Mouse (Mus musculus): ENCODE measurements around the gene Slf2. TPM values are rescaled to one million over a fixed set of nuclear protein-coding genes. Genes with fewer than 3 reads are reported as not detected.

Gene Slf2
- polyA plus RNA-seq, 1 experiment from 2014 or later = 7.5 TPM

- H3K4me1 ChIP-seq (ENCODE audit: insufficient read depth) = no peaks in the 10 kb centered on the region
- H3K9ac ChIP-seq (replicated peaks) = no peak overlapping the region
- H3K36me3 ChIP-seq (replicated peaks; ENCODE audit: insufficient read depth, low read length) = no peaks in the 10 kb centered on the region
- H3K4me3 ChIP-seq (ENCODE audit: low read depth, low read length) = no peak overlapping the region
- H3K9me3 ChIP-seq (ENCODE audit: low read length) = no peaks in the 10 kb centered on the region
- no peak overlapping the region for H3K4me2 ChIP-seq (ENCODE audit: low read depth, low read length)
- H3K27ac ChIP-seq (ENCODE audit: low read depth) = no peak overlapping the region
- TF ChIP-seq EP300 (IDR thresholded peaks at IDR 0.05; ENCODE audit: low read depth) (no peak), CTCF (IDR thresholded peaks at IDR 0.05; ENCODE audit: low read depth) (no peak)
- ATAC-seq (no peak), DNase-seq (no peak)
- H3K27me3 ChIP-seq (ENCODE audit: insufficient read depth, low read length) = peaks cover 30% of the 10 kb centered on the region
- WGBS (ENCODE audit: insufficient replicate concordance) = 63% methylated on average over 15 of the region's 15 CpGs
These were observed 39.5 kb upstream of the Slf2 start for GRCm38 (mm10) chr19:44891446-44891845.

GRCm38 (mm10) chr19:44893231-44893871, 37.6 kb upstream of the Slf2 start:
- Histone ChIP-seq H3K36me3 (replicated peaks; ENCODE audit: insufficient read depth, low read length) (no peaks in the 10 kb centered on the region), H3K27ac (ENCODE audit: low read depth) (no peak overlapping the region), H3K9me3 (ENCODE audit: low read length) (no peaks in the 10 kb centered on the region), H3K27me3 (ENCODE audit: insufficient read depth, low read length) (peaks cover 19% of the 10 kb centered on the region; the same call in 1 of the 2 replicates), H3K4me2 (ENCODE audit: low read depth, low read length) (no peak overlapping the region), H3K9ac (replicated peaks) (no peak overlapping the region), H3K4me3 (ENCODE audit: low read depth, low read length) (no peak overlapping the region), H3K4me1 (ENCODE audit: insufficient read depth) (0 out of 2 replicates have a peak, but pooled peaks cover 3% of the 10 kb centered on the region)
- no peak for ATAC-seq
- TF ChIP-seq CTCF (IDR thresholded peaks at IDR 0.05; ENCODE audit: low read depth) (no peak), EP300 (IDR thresholded peaks at IDR 0.05; ENCODE audit: low read depth) (no peak)
- WGBS (ENCODE audit: insufficient replicate concordance) = 41% methylated on average over 18 of the region's 19 CpGs
- peak; percentile 25 for DNase-seq

GRCm38 (mm10) chr19:44895245-44895644, 35.7 kb upstream of the Slf2 start:
- no peak overlapping the region for H3K9ac ChIP-seq (replicated peaks)
- H3K27me3 ChIP-seq (ENCODE audit: insufficient read depth, low read length) = peaks cover 11% of the 10 kb centered on the region; the same call in 1 of the 2 replicates
- peak; percentile 59; the same call in 1 of the 2 replicates for ATAC-seq
- TF ChIP-seq CTCF (IDR thresholded peaks at IDR 0.05; ENCODE audit: low read depth) = peak; percentile 92
- TF ChIP-seq EP300 (IDR thresholded peaks at IDR 0.05; ENCODE audit: low read depth) = no peak
- H3K4me1 ChIP-seq (ENCODE audit: insufficient read depth) = peaks cover 3% of the 10 kb centered on the region; the same call in 1 of the 2 replicates
- no peak overlapping the region for H3K27ac ChIP-seq (ENCODE audit: low read depth)
- H3K36me3 ChIP-seq (replicated peaks; ENCODE audit: insufficient read depth, low read length) = no peaks in the 10 kb centered on the region
- peak; percentile 69 for DNase-seq
- H3K4me2 ChIP-seq (ENCODE audit: low read depth, low read length) = no peak overlapping the region
- H3K4me3 ChIP-seq (ENCODE audit: low read depth, low read length) = no peak overlapping the region
- no peaks in the 10 kb centered on the region for H3K9me3 ChIP-seq (ENCODE audit: low read length)
- WGBS (ENCODE audit: insufficient replicate concordance) = 0% methylated on average over 4 of the region's 4 CpGs

- Histone ChIP-seq H3K4me2 (ENCODE audit: low read depth, low read length) (no peak overlapping the region), H3K9ac (replicated peaks) (no peak overlapping the region), H3K36me3 (replicated peaks; ENCODE audit: insufficient read depth, low read length) (no peaks in the 10 kb centered on the region), H3K27ac (ENCODE audit: low read depth) (no peak overlapping the region), H3K27me3 (ENCODE audit: insufficient read depth, low read length) (peaks cover 7% of the 10 kb centered on the region; the same call in 1 of the 2 replicates), H3K9me3 (ENCODE audit: low read length) (no peaks in the 10 kb centered on the region), H3K4me1 (ENCODE audit: insufficient read depth) (peaks cover 3% of the 10 kb centered on the region; the same call in 1 of the 2 replicates), H3K4me3 (ENCODE audit: low read depth, low read length) (no peak overlapping the region)
- 54% methylated on average over 6 of the region's 6 CpGs for WGBS (ENCODE audit: insufficient replicate concordance)
- no peak for ATAC-seq
- no peak for DNase-seq
- no peak for TF ChIP-seq EP300 (IDR thresholded peaks at IDR 0.05; ENCODE audit: low read depth)
- no peak for TF ChIP-seq CTCF (IDR thresholded peaks at IDR 0.05; ENCODE audit: low read depth)
These were observed 34.5 kb upstream of the Slf2 start for GRCm38 (mm10) chr19:44896450-44896849.

GRCm38 (mm10) chr19:44897521-44897920, 33.4 kb upstream of the Slf2 start:
- DNase-seq (no peak), ATAC-seq (no peak)
- H3K4me2 ChIP-seq (ENCODE audit: low read depth, low read length) = no peak overlapping the region
- 60% methylated on average over 5 of the region's 5 CpGs for WGBS (ENCODE audit: insufficient replicate concordance)
- no peaks in the 10 kb centered on the region for H3K36me3 ChIP-seq (replicated peaks; ENCODE audit: insufficient read depth, low read length)
- peaks cover 3% of the 10 kb centered on the region; the same call in 1 of the 2 replicates for H3K4me1 ChIP-seq (ENCODE audit: insufficient read depth)
- peaks cover 5% of the 10 kb centered on the region; the same call in 1 of the 2 replicates for H3K27me3 ChIP-seq (ENCODE audit: insufficient read depth, low read length)
- no peaks in the 10 kb centered on the region for H3K9me3 ChIP-seq (ENCODE audit: low read length)
- TF ChIP-seq CTCF (IDR thresholded peaks at IDR 0.05; ENCODE audit: low read depth) (no peak), EP300 (IDR thresholded peaks at IDR 0.05; ENCODE audit: low read depth) (no peak)
- H3K4me3 ChIP-seq (ENCODE audit: low read depth, low read length) = no peak overlapping the region
- H3K9ac ChIP-seq (replicated peaks) = no peak overlapping the region
- H3K27ac ChIP-seq (ENCODE audit: low read depth) = no peak overlapping the region

- ATAC-seq = no peak
- H3K9ac ChIP-seq (replicated peaks) = no peak overlapping the region
- TF ChIP-seq EP300 (IDR thresholded peaks at IDR 0.05; ENCODE audit: low read depth) (no peak), CTCF (IDR thresholded peaks at IDR 0.05; ENCODE audit: low read depth) (no peak)
- no peak overlapping the region for H3K4me3 ChIP-seq (ENCODE audit: low read depth, low read length)
- no peak overlapping the region for H3K27ac ChIP-seq (ENCODE audit: low read depth)
- no peak for DNase-seq
- peaks cover 4% of the 10 kb centered on the region; the same call in 1 of the 2 replicates for H3K27me3 ChIP-seq (ENCODE audit: insufficient read depth, low read length)
- no peak overlapping the region for H3K4me2 ChIP-seq (ENCODE audit: low read depth, low read length)
- 34% methylated on average over 3 of the region's 3 CpGs for WGBS (ENCODE audit: insufficient replicate concordance)
- no peaks in the 10 kb centered on the region for H3K36me3 ChIP-seq (replicated peaks; ENCODE audit: insufficient read depth, low read length)
- no peaks in the 10 kb centered on the region for H3K9me3 ChIP-seq (ENCODE audit: low read length)
- peaks cover 3% of the 10 kb centered on the region; the same call in 1 of the 2 replicates for H3K4me1 ChIP-seq (ENCODE audit: insufficient read depth)
These were observed 32.3 kb upstream of the Slf2 start for GRCm38 (mm10) chr19:44898646-44899045.
